Mouse (Mus musculus) heart, adult 2 months (tissue): ENCODE data around the gene Mtmr1.

ENCODE experiments used
- CTCF ChIP-seq: fragments of 200-600 bp; IDR thresholded peaks from 2 replicates; pipeline ENCODE4 v1.8.1; 2022; ENCODE audit warnings: antibody characterized with exemption, mild to moderate bottlenecking, moderate library complexity
- EP300 ChIP-seq: fragments of 200-500 bp; IDR thresholded peaks from 2 replicates; pipeline ENCODE4 v1.6.1; 2011; ENCODE audit warnings: low read depth, low read length, control low read depth; ENCODE audit not compliant: insufficient read depth
- POLR2A ChIP-seq: fragments of 200-500 bp; IDR thresholded peaks from 2 replicates; pipeline ENCODE4 v1.6.1; 2011; ENCODE audit warnings: mild to moderate bottlenecking, low read depth, low read length, control low read depth; ENCODE audit not compliant: insufficient read depth

DNA sequence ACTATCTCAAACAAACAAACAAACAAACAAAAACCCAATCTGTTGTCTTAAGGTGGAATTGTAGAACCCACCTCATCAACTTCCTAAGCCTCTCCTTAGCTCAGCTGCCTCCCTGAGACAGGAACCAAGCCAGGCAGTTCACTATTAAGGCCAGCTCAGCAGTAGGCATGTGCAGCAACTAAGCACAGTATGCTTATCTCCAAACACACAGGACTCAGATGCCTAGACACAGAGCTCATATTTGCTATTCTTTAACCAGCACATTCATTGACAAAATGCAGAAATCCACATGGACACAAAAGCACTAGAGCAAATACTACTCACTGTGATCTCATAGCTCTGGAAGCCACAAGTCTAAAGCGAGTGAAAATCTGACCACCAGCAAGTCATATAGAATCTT lies 100.9 kb downstream of the Mtmr1 start:
- TF ChIP-seq CTCF (no peak), POLR2A (no peak), EP300 (no peak)
